Mouse (Mus musculus) small intestine, adult 2 months (tissue): ENCODE measurements at regions not wholly inside any gene's neighbourhood (a gene's known extent, or its start where the extent isn't known, plus 50 kb on each side); places are given as distances from the start of the nearest gene placed in this dataset.

Experiments
- H3K27ac ChIP-seq: fragments of 200-500 bp; 2 replicates; pipeline ENCODE4 v1.5.1; 2012; ENCODE audit warnings: low read depth, low read length, control low read depth, inconsistent platforms; ENCODE audit not compliant: insufficient read depth
- H3K27me3 ChIP-seq: fragments of 200-500 bp; 2 replicates; pipeline ENCODE4 v1.6.1; 2012; ENCODE audit warnings: mild to moderate bottlenecking, moderate library complexity, low read length, inconsistent platforms; ENCODE audit not compliant: control insufficient read depth, insufficient read depth
- H3K36me3 ChIP-seq: fragments of 200-500 bp; 2 replicates; pipeline ENCODE4 v1.6.1; 2012; ENCODE audit warnings: mild to moderate bottlenecking, low read length, control low read depth, inconsistent platforms; ENCODE audit not compliant: control insufficient read depth, insufficient read depth
- H3K4me1 ChIP-seq: fragments of 200-500 bp; 2 replicates; pipeline ENCODE4 v1.6.1; 2012; ENCODE audit warnings: low read length, inconsistent platforms, mixed read lengths; ENCODE audit not compliant: control insufficient read depth, insufficient read depth, insufficient read length
- H3K4me3 ChIP-seq: fragments of 200-500 bp; 2 replicates; pipeline ENCODE4 v1.5.1; 2012; ENCODE audit warnings: low read depth, mild to moderate bottlenecking, control low read depth, inconsistent platforms, low read length, moderate library complexity
- CTCF ChIP-seq: fragments of 200-500 bp; IDR thresholded peaks from 2 replicates; pipeline ENCODE4 v1.5.1; 2012; ENCODE audit warnings: low read depth, mild to moderate bottlenecking, control low read depth, inconsistent platforms, low read length, moderate library complexity, mixed read lengths; ENCODE audit not compliant: insufficient replicate concordance, insufficient read length; ENCODE audit errors: extremely low read depth
- POLR2A ChIP-seq: fragments of 200-500 bp; IDR thresholded peaks from 2 replicates; pipeline ENCODE4 v1.6.1; 2012; ENCODE audit warnings: low read depth, mild to moderate bottlenecking, control low read depth, inconsistent platforms, low read length, moderate library complexity
- WGBS: fragments of 180-500 bp; shearing (Covaris S2); methylation state at CpG from one replicate; pipeline ENCODE4 v1.1.7; 2018; 5-methylcytosine and 5-hydroxymethylcytosine counted together

- Histone ChIP-seq H3K4me3 (no peak overlapping the region), H3K27ac (no peak overlapping the region), H3K4me1 (no peaks in the 10 kb centered on the region), H3K27me3 (no peaks in the 10 kb centered on the region), H3K36me3 (no peaks in the 10 kb centered on the region)
- TF ChIP-seq CTCF (no peak), POLR2A (no peak)
- WGBS = 39% methylated on average over 1 of the region's 1 CpGs
Observed at GRCm38 (mm10) chr2:92779101-92779500, 135.8 kb upstream of the Syt13 start.

GRCm38 (mm10) chr2:92780021-92780420, 134.9 kb upstream of the Syt13 start:
- 79% methylated on average over 1 of the region's 1 CpGs for WGBS
- Histone ChIP-seq H3K27me3 (no peaks in the 10 kb centered on the region), H3K36me3 (no peaks in the 10 kb centered on the region), H3K4me3 (no peak overlapping the region), H3K4me1 (no peaks in the 10 kb centered on the region), H3K27ac (no peak overlapping the region)
- TF ChIP-seq POLR2A = no peak
- no peak for TF ChIP-seq CTCF

GRCm38 (mm10) chr2:92781451-92781850, 133.4 kb upstream of the Syt13 start:
- 73% methylated on average over 5 of the region's 5 CpGs for WGBS
- no peak overlapping the region for H3K27ac ChIP-seq
- H3K27me3 ChIP-seq = no peaks in the 10 kb centered on the region
- H3K36me3 ChIP-seq = no peaks in the 10 kb centered on the region
- no peaks in the 10 kb centered on the region for H3K4me1 ChIP-seq
- TF ChIP-seq POLR2A (no peak), CTCF (no peak)
- H3K4me3 ChIP-seq = no peak overlapping the region

GRCm38 (mm10) chr2:92782621-92783020, 132.3 kb upstream of the Syt13 start:
- 50% methylated on average over 4 of the region's 4 CpGs for whole genome bisulfite sequencing
- H3K27ac ChIP-seq = no peak overlapping the region
- H3K27me3 ChIP-seq = no peaks in the 10 kb centered on the region

GRCm38 (mm10) chr2:92784916-92785315, 130.0 kb upstream of the Syt13 start:
- 39% methylated on average over 2 of the region's 2 CpGs for WGBS
- H3K4me3 ChIP-seq = no peak overlapping the region
- no peak overlapping the region for H3K27ac ChIP-seq
- H3K4me1 ChIP-seq = no peaks in the 10 kb centered on the region
- H3K27me3 ChIP-seq = no peaks in the 10 kb centered on the region
- no peak for TF ChIP-seq POLR2A
- TF ChIP-seq CTCF = no peak
- no peaks in the 10 kb centered on the region for H3K36me3 ChIP-seq

More at GRCm38 (mm10) chr2:92782621-92783020, 132.3 kb upstream of the Syt13 start:
- TF ChIP-seq POLR2A = no peak
- Histone ChIP-seq H3K4me1 (no peaks in the 10 kb centered on the region), H3K4me3 (no peak overlapping the region), H3K36me3 (no peaks in the 10 kb centered on the region)

GRCm38 (mm10) chr2:92787925-92788410, 126.9 kb upstream of the Syt13 start:
- Histone ChIP-seq H3K27ac (no peak overlapping the region), H3K4me3 (no peak overlapping the region), H3K27me3 (no peaks in the 10 kb centered on the region), H3K36me3 (no peaks in the 10 kb centered on the region), H3K4me1 (no peaks in the 10 kb centered on the region)
- TF ChIP-seq CTCF (no peak), POLR2A (no peak)
- WGBS = 41% methylated on average over 4 of the region's 4 CpGs

GRCm38 (mm10) chr2:92788875-92789274, 126.0 kb upstream of the Syt13 start:
- Histone ChIP-seq H3K27ac (no peak overlapping the region), H3K4me1 (no peaks in the 10 kb centered on the region), H3K4me3 (no peak overlapping the region), H3K27me3 (no peaks in the 10 kb centered on the region), H3K36me3 (no peaks in the 10 kb centered on the region)
- TF ChIP-seq CTCF (no peak), POLR2A (no peak)
- 79% methylated on average over 5 of the region's 5 CpGs for WGBS

- H3K4me3 ChIP-seq = no peak overlapping the region
- H3K27ac ChIP-seq = no peak overlapping the region
- H3K4me1 ChIP-seq = no peaks in the 10 kb centered on the region
- H3K36me3 ChIP-seq = no peaks in the 10 kb centered on the region
- WGBS = 95% methylated on average over 2 of the region's 2 CpGs
- TF ChIP-seq POLR2A (no peak), CTCF (no peak)
- no peaks in the 10 kb centered on the region for H3K27me3 ChIP-seq
Observed at GRCm38 (mm10) chr2:92790374-92790773, 124.5 kb upstream of the Syt13 start.
